21 mouse cellular contexts compared by ENCODE assay signal in genomic region chr15:8131761-8132160, GRCm38 (mm10). TPM values are rescaled to one million over a fixed set of nuclear protein-coding genes. Genes with fewer than 3 reads are reported as not detected.
DNase-seq lines count a peak whose midpoint lies in the region; ATAC-seq and TF ChIP-seq lines count a peak whose summit lies in the region.
"Had no signal": no experiment of that assay in that cellular context is flagged by ENCODE, and none has a peak within 500 bp of the region (broad histone marks: within the 10 kb centered on the region; RNA-seq: fewer than 3 reads in every experiment).

No protein-coding gene starts in this region.

- H3K27me3 ChIP-seq in liver, postnatal 0 days (ENCODE audit: insufficient read depth, low read length), result no peaks in the 10 kb centered on the region
- H3K27me3 ChIP-seq in E14TG2a.4 (ENCODE audit: insufficient read depth, low read length) (no peaks in the 10 kb centered on the region), Patski (no peaks in the 10 kb centered on the region)
- no peaks in the 10 kb centered on the region for H3K27me3 ChIP-seq in cerebellum, adult 2 months (ENCODE audit: control insufficient read depth, insufficient read depth, low read length)
- H3K27me3 ChIP-seq: embryonic facial prominence, embryonic 13.5 days; forebrain, embryonic 13.5 days; heart, embryonic 13.5 days; hindbrain, embryonic 12.5 days had no signal

- no peak overlapping the region for H3K9ac ChIP-seq in liver, postnatal 0 days (replicated peaks)
- H3K9ac ChIP-seq: embryonic facial prominence, embryonic 13.5 days; forebrain, embryonic 13.5 days; forebrain, postnatal 0 days; heart, embryonic 13.5 days; hindbrain, embryonic 12.5 days had no signal

- no peaks in the 10 kb centered on the region for H3K9me3 ChIP-seq in liver, postnatal 0 days (ENCODE audit: low read length)
- no peaks in the 10 kb centered on the region for H3K9me3 ChIP-seq in E14TG2a.4 (ENCODE audit: low read length)
- H3K9me3 ChIP-seq: embryonic facial prominence, embryonic 13.5 days; forebrain, embryonic 13.5 days; heart, embryonic 13.5 days; hindbrain, embryonic 12.5 days had no signal

- 0 out of 2 replicates have a peak overlapping the region, but pooled peaks have one; percentile 22 for H3K27ac ChIP-seq in liver, postnatal 0 days (ENCODE audit: low read depth)
- H3K27ac ChIP-seq in cerebellum, adult 2 months (ENCODE audit: insufficient read depth, low read length), result no peak overlapping the region
- H3K27ac ChIP-seq: embryonic facial prominence, embryonic 13.5 days; forebrain, embryonic 13.5 days; heart, embryonic 13.5 days; hindbrain, embryonic 12.5 days had no signal

- CTCF ChIA-PET in Patski (lab: Charles Lee), result interaction anchor here (1.3 kb wide), 1 partner anchor 20 kb away, joined by 4 read pairs; no protein-coding TSS in a partner anchor

- no peak overlapping the region for H3K4me2 ChIP-seq in liver, postnatal 0 days (ENCODE audit: low read depth, low read length)
- H3K4me2 ChIP-seq: embryonic facial prominence, embryonic 13.5 days; forebrain, embryonic 13.5 days; heart, embryonic 13.5 days; hindbrain, embryonic 12.5 days had no signal

- no peak for DNase-seq in liver, postnatal 0 days
- DNase-seq in liver, result no peak
- DNase-seq in Patski (ENCODE audit: low read depth, low spot score), result no peak
- DNase-seq in spleen, postnatal 10 days (ENCODE audit: low spot score in 2 of 2), result no peak
- no peak for DNase-seq in cerebellum, adult 2 months
- DNase-seq: adrenal gland, adult 8-10 months; adrenal gland, postnatal 36 days; cerebellum, adult 9-10 months; cerebellum, postnatal 36 days; forebrain, postnatal 0 days; gastrocnemius, postnatal 14 days; heart, postnatal 4 days had no signal

- TF ChIP-seq POLR2A in cerebellum, adult 2 months (IDR thresholded peaks at IDR 0.05; ENCODE audit: borderline replicate concordance, insufficient read depth, low read length), result no peak

- H3K4me3 ChIP-seq in liver, postnatal 0 days (ENCODE audit: low read depth, low read length), result no peak overlapping the region
- no peak overlapping the region for H3K4me3 ChIP-seq in E14TG2a.4 (replicated peaks; ENCODE audit: low read length)
- no peak overlapping the region for H3K4me3 ChIP-seq in cerebellum, adult 2 months (replicated peaks; ENCODE audit: insufficient read depth, low read depth, low read length)
- H3K4me3 ChIP-seq: embryonic facial prominence, embryonic 13.5 days; forebrain, embryonic 13.5 days; heart, embryonic 13.5 days; hindbrain, embryonic 12.5 days had no signal

- H3K4me1 ChIP-seq in liver, postnatal 0 days (ENCODE audit: insufficient read depth), result no peaks in the 10 kb centered on the region
- H3K4me1 ChIP-seq in E14TG2a.4 (replicated peaks; ENCODE audit: low read depth, low read length), result peaks cover 12% of the 10 kb centered on the region; the same call in 1 of the 2 replicates
- H3K4me1 ChIP-seq in cerebellum, adult 2 months (ENCODE audit: control insufficient read depth, insufficient read depth, low read length), result no peaks in the 10 kb centered on the region
- H3K4me1 ChIP-seq: embryonic facial prominence, embryonic 13.5 days; forebrain, embryonic 13.5 days; heart, embryonic 13.5 days; hindbrain, embryonic 12.5 days had no signal

- POLR2A ChIA-PET in Patski (lab: Charles Lee), result no interaction called here

- H3K36me3 ChIP-seq in liver, postnatal 0 days (replicated peaks; ENCODE audit: insufficient read depth, low read length), result peaks cover 71% of the 10 kb centered on the region
- peaks cover 98% of the 10 kb centered on the region for H3K36me3 ChIP-seq in E14TG2a.4 (ENCODE audit: insufficient read depth, low read length)

- no peak for TF ChIP-seq EP300 in liver, postnatal 0 days (IDR thresholded peaks at IDR 0.05; ENCODE audit: low read depth)

- in situ Hi-C loops in Patski (cut with MboI; ENCODE audit: low pct_unique_long_range_greater_than_20kb), result no loop called here

- no peak for ATAC-seq in liver, postnatal 0 days
- no peak for ATAC-seq in Patski
- ATAC-seq in erythroblast, adult 5-6 weeks (replicated peaks; ENCODE audit: low FRiP score, poor library complexity, severe bottlenecking), result no peak
- ATAC-seq: forebrain, embryonic 13.5 days; forebrain, postnatal 0 days; hindbrain, embryonic 16.5 days; inflammation-experienced regulatory T-cells, adult 6 months; intestine, postnatal 0 days had no signal

- TF ChIP-seq CTCF in liver, postnatal 0 days (IDR thresholded peaks at IDR 0.05; ENCODE audit: low read depth), result peak; percentile 21; the same call in 1 of the 2 replicates
- TF ChIP-seq CTCF in E14TG2a.4 (conservative IDR thresholded peaks at IDR 0.05; ENCODE audit: low read length), result peak; percentile 27
- TF ChIP-seq CTCF in Patski (IDR thresholded peaks at IDR 0.05), result peak; percentile 29
- no peak for TF ChIP-seq CTCF in cerebellum, adult 2 months (IDR thresholded peaks at IDR 0.05; ENCODE audit: borderline replicate concordance, insufficient read depth, low read depth, low read length)

RNA-seq across cellular contexts. Expression of gene Nup155, which starts 22.7 kb away (rescaled TPM):
- polyA plus RNA-seq in liver, postnatal 0 days (2015; fragmentation: Nextera tagmentation; extraction: Ambion mirVana), result 3.6 and 4.1 TPM in 2 replicates
- polyA plus RNA-seq in Patski (2021), result 20.2 TPM
- total RNA-seq in erythroblast, adult 5-6 weeks (2015; ENCODE audit: low replicate concordance), result 8.5 and 17.3 TPM in 2 replicates
- 19.4 and 23.5 TPM in 2 replicates for total RNA-seq in erythroblast, adult 5-6 weeks (2017; ENCODE audit: low replicate concordance)
- 14.9 and 15.7 TPM in 2 replicates for polyA plus RNA-seq in cerebellum, adult 2 months (2012; rRNA removed)

RNA-seq across cellular contexts. Expression of gene Wdr70, which starts 32.8 kb away (rescaled TPM):
- 13.1 and 15.5 TPM in 2 replicates for polyA plus RNA-seq in liver, postnatal 0 days (2015; fragmentation: Nextera tagmentation; extraction: Ambion mirVana)
- polyA plus RNA-seq in Patski (2021), result 46.0 TPM
- total RNA-seq in erythroblast, adult 5-6 weeks (2015; ENCODE audit: low replicate concordance), result 8.6 and 28.4 TPM in 2 replicates
- total RNA-seq in erythroblast, adult 5-6 weeks (2017; ENCODE audit: low replicate concordance), result 16.9 and 25.1 TPM in 2 replicates
- 34.7 and 36.1 TPM in 2 replicates for polyA plus RNA-seq in cerebellum, adult 2 months (2012; rRNA removed)

RNA-seq across cellular contexts. Expression of gene Cplane1, which starts 37.1 kb away (rescaled TPM):
- polyA plus RNA-seq in liver, postnatal 0 days (2015; fragmentation: Nextera tagmentation; extraction: Ambion mirVana), result 0.56 and 0.61 TPM in 2 replicates
- polyA plus RNA-seq in Patski (2021), result 26.6 TPM
- total RNA-seq in erythroblast, adult 5-6 weeks (2015; ENCODE audit: low replicate concordance), result 0.21 and 4.6 TPM in 2 replicates
- total RNA-seq in erythroblast, adult 5-6 weeks (2017; ENCODE audit: low replicate concordance), result 0.94 and 1.5 TPM in 2 replicates
- polyA plus RNA-seq in cerebellum, adult 2 months (2012; rRNA removed), result 26.8 and 29.3 TPM in 2 replicates

Comparison
In these comparisons a context has a peak if more than half of its experiments do, and no peak if none do; other contexts are left out.
1. RNA of gene Cplane1, which starts 37.1 kb away (polyA plus RNA-seq): 26.8 to 29.3 TPM in cerebellum, adult 2 months and 26.6 TPM in Patski (single experiment); 0.56 to 0.61 TPM in liver, postnatal 0 days; every median in the first group is over 10 times any median in the second.